Mouse (Mus musculus): ENCODE results near the gene Clec5a. TPM values are rescaled to one million over a fixed set of nuclear protein-coding genes. Genes with fewer than 3 reads are reported as not detected.

Clec5a gene
- polyA plus RNA-seq, 1 experiment from 2014 or later, result 0.64 TPM

- Histone ChIP-seq H3K9ac (ENCODE audit: low read depth, low read length) (no peak overlapping the region), H3K4me2 (ENCODE audit: low read length) (no peak overlapping the region), H3K27ac (ENCODE audit: low read depth, low read length) (no peak overlapping the region), H3K4me3 (ENCODE audit: low read length) (no peak overlapping the region), H3K9me3 (ENCODE audit: control insufficient read depth, low read length) (no peaks in the 10 kb centered on the region), H3K4me1 (ENCODE audit: control insufficient read depth, insufficient read depth, low read depth, low read length) (no peaks in the 10 kb centered on the region), H3K27me3 (replicated peaks; ENCODE audit: control insufficient read depth, insufficient read depth, low read length) (no peaks in the 10 kb centered on the region), H3K36me3 (ENCODE audit: control insufficient read depth, insufficient read depth, low read length) (no peaks in the 10 kb centered on the region)
- no peak for ATAC-seq
- WGBS, result 82% methylated on average over 3 of the region's 3 CpGs
Observed at GRCm38 (mm10) chr6:40594804-40595550, 9.4 kb upstream of the Clec5a start.

DNA sequence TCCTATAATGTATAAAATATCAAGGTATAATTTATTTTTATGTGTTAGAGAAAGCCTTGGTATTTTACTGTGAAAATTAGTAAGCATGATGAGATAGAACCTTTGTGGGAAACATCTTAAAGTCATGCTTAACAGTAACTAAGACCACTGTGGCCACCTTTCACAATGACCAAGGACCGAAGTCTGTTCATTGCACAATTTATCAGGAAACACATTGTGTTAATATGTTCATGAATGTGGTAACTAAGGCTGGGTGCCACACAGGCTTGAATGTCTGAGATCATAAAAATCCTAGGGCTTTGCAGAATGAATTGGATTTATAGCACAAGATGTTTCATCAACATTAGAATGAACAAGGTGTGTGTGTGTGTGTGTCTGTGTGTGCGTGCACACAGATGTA is 2.7 kb upstream of the Clec5a start:
- H3K36me3 ChIP-seq (ENCODE audit: control insufficient read depth, insufficient read depth, low read length), result no peaks in the 10 kb centered on the region
- H3K9me3 ChIP-seq (ENCODE audit: control insufficient read depth, low read length), result no peaks in the 10 kb centered on the region
- no peak overlapping the region for H3K27ac ChIP-seq (ENCODE audit: low read depth, low read length)
- 92% methylated on average over 2 of the region's 2 CpGs for WGBS
- no peak overlapping the region for H3K9ac ChIP-seq (ENCODE audit: low read depth, low read length)
- H3K4me1 ChIP-seq (ENCODE audit: control insufficient read depth, insufficient read depth, low read depth, low read length), result no peaks in the 10 kb centered on the region
- no peak for ATAC-seq
- no peak overlapping the region for H3K4me2 ChIP-seq (ENCODE audit: low read length)
- no peak overlapping the region for H3K4me3 ChIP-seq (ENCODE audit: low read length)
- H3K27me3 ChIP-seq (replicated peaks; ENCODE audit: control insufficient read depth, insufficient read depth, low read length), result no peaks in the 10 kb centered on the region

DNA sequence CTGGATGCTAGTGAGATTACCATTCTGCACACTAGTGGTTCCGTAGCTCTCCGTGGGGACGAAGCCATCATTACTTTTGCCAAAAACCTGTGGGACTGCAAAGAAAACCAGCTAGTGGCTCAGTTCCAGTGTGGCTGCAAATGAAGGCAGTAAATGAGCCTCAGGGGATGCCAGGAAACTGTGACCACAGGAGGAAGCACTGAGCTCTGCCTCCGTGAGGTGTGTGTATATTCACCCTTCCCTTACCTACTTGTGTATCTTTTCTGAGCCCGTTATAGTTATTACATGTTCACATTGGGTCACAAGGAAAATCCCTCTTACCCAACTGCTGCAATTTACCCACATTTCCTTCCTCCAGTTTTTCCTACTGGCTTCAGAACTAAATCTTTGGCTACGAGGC is 1.3 kb downstream of the Clec5a start:
- Histone ChIP-seq H3K4me3 (ENCODE audit: low read length) (no peak overlapping the region), H3K4me2 (ENCODE audit: low read length) (no peak overlapping the region), H3K9me3 (ENCODE audit: control insufficient read depth, low read length) (no peaks in the 10 kb centered on the region), H3K36me3 (ENCODE audit: control insufficient read depth, insufficient read depth, low read length) (no peaks in the 10 kb centered on the region), H3K27me3 (replicated peaks; ENCODE audit: control insufficient read depth, insufficient read depth, low read length) (no peaks in the 10 kb centered on the region), H3K4me1 (ENCODE audit: control insufficient read depth, insufficient read depth, low read depth, low read length) (no peaks in the 10 kb centered on the region), H3K9ac (ENCODE audit: low read depth, low read length) (no peak overlapping the region), H3K27ac (ENCODE audit: low read depth, low read length) (no peak overlapping the region)
- WGBS, result 84% methylated on average over 6 of the region's 6 CpGs
- no peak for ATAC-seq

- Histone ChIP-seq H3K9me3 (ENCODE audit: control insufficient read depth, low read length) (no peaks in the 10 kb centered on the region), H3K4me3 (ENCODE audit: low read length) (no peak overlapping the region), H3K4me2 (ENCODE audit: low read length) (no peak overlapping the region), H3K27me3 (replicated peaks; ENCODE audit: control insufficient read depth, insufficient read depth, low read length) (no peaks in the 10 kb centered on the region), H3K36me3 (ENCODE audit: control insufficient read depth, insufficient read depth, low read length) (no peaks in the 10 kb centered on the region), H3K9ac (ENCODE audit: low read depth, low read length) (no peak overlapping the region), H3K27ac (ENCODE audit: low read depth, low read length) (no peak overlapping the region), H3K4me1 (ENCODE audit: control insufficient read depth, insufficient read depth, low read depth, low read length) (no peaks in the 10 kb centered on the region)
- 85% methylated on average over 1 of the region's 1 CpGs for WGBS
- no peak for ATAC-seq
Observed at GRCm38 (mm10) chr6:40576305-40576704, 9.3 kb downstream of the Clec5a start.

GRCm38 (mm10) chr6:40573618-40574017 is 12.0 kb downstream of the Clec5a start:
- no peak for ATAC-seq
- H3K4me2 ChIP-seq (ENCODE audit: low read length), result no peak overlapping the region
- H3K4me3 ChIP-seq (ENCODE audit: low read length), result no peak overlapping the region

DNA sequence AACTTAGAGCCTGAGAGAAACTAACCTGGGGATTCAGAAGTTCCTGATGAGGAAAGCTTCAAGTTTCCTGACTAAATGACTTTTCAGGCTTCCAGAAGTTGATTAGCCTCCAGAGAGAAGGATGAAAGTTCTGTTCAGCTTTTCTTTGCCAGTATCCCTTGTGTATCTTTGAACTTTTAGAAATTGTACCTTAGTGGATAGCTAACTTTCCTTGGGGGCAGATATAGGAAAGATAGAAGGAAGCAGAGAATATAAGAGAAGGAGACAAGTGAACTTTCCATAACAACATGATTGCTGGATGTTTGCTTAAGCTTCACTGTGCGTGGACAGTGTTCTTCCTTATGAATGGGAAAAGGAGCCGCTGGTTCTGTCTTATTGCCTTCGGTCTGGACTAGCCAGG is 16.4 kb downstream of the Clec5a start, which contains the start of gene Olfr460:
Gene Olfr460, plus strand, starts transcription at position 301 of the 400 bp plus-strand sequence.
- no peaks in the 10 kb centered on the region for H3K27me3 ChIP-seq (replicated peaks; ENCODE audit: control insufficient read depth, insufficient read depth, low read length)
- ATAC-seq, result no peak
- H3K9me3 ChIP-seq (ENCODE audit: control insufficient read depth, low read length), result no peaks in the 10 kb centered on the region
- H3K27ac ChIP-seq (ENCODE audit: low read depth, low read length), result no peak within 1 kb of the TSS
- H3K36me3 ChIP-seq (ENCODE audit: control insufficient read depth, insufficient read depth, low read length), result no peaks in the 10 kb centered on the region
- no peaks in the 10 kb centered on the region for H3K4me1 ChIP-seq (ENCODE audit: control insufficient read depth, insufficient read depth, low read depth, low read length)
- WGBS, result 94% methylated on average over 3 of the region's 3 CpGs
- H3K4me3 ChIP-seq (ENCODE audit: low read length), result no peak within 1 kb of the TSS
- H3K9ac ChIP-seq (ENCODE audit: low read depth, low read length), result no peak within 1 kb of the TSS
- H3K4me2 ChIP-seq (ENCODE audit: low read length), result no peak within 1 kb of the TSS

More at GRCm38 (mm10) chr6:40573618-40574017, 12.0 kb downstream of the Clec5a start:
- H3K27ac ChIP-seq (ENCODE audit: low read depth, low read length), result no peak overlapping the region
- no peak overlapping the region for H3K9ac ChIP-seq (ENCODE audit: low read depth, low read length)
- H3K36me3 ChIP-seq (ENCODE audit: control insufficient read depth, insufficient read depth, low read length), result no peaks in the 10 kb centered on the region
- no peaks in the 10 kb centered on the region for H3K9me3 ChIP-seq (ENCODE audit: control insufficient read depth, low read length)
- 77% methylated on average over 3 of the region's 3 CpGs for WGBS
- no peaks in the 10 kb centered on the region for H3K27me3 ChIP-seq (replicated peaks; ENCODE audit: control insufficient read depth, insufficient read depth, low read length)
- no peaks in the 10 kb centered on the region for H3K4me1 ChIP-seq (ENCODE audit: control insufficient read depth, insufficient read depth, low read depth, low read length)

GRCm38 (mm10) chr6:40554950-40555349 is 30.7 kb downstream of the Clec5a start, which contains the start of gene Olfr461:
Gene Olfr461 (minus strand): TSS chr6:40555050.
- 73% methylated on average over 2 of the region's 2 CpGs for WGBS
- Histone ChIP-seq H3K27me3 (replicated peaks; ENCODE audit: control insufficient read depth, insufficient read depth, low read length) (no peaks in the 10 kb centered on the region), H3K4me3 (ENCODE audit: low read length) (no peak within 1 kb of the TSS), H3K4me1 (ENCODE audit: control insufficient read depth, insufficient read depth, low read depth, low read length) (no peaks in the 10 kb centered on the region), H3K9me3 (ENCODE audit: control insufficient read depth, low read length) (no peaks in the 10 kb centered on the region), H3K4me2 (ENCODE audit: low read length) (no peak within 1 kb of the TSS), H3K36me3 (ENCODE audit: control insufficient read depth, insufficient read depth, low read length) (no peaks in the 10 kb centered on the region), H3K9ac (ENCODE audit: low read depth, low read length) (no peak within 1 kb of the TSS), H3K27ac (ENCODE audit: low read depth, low read length) (no peak within 1 kb of the TSS)
- ATAC-seq, result no peak

GRCm38 (mm10) chr6:40544690-40545089 is 40.9 kb downstream of the Clec5a start:
- Histone ChIP-seq H3K27me3 (replicated peaks; ENCODE audit: control insufficient read depth, insufficient read depth, low read length) (no peaks in the 10 kb centered on the region), H3K27ac (ENCODE audit: low read depth, low read length) (no peak overlapping the region), H3K9me3 (ENCODE audit: control insufficient read depth, low read length) (no peaks in the 10 kb centered on the region), H3K4me1 (ENCODE audit: control insufficient read depth, insufficient read depth, low read depth, low read length) (no peaks in the 10 kb centered on the region), H3K4me2 (ENCODE audit: low read length) (no peak overlapping the region), H3K4me3 (ENCODE audit: low read length) (no peak overlapping the region), H3K36me3 (ENCODE audit: control insufficient read depth, insufficient read depth, low read length) (no peaks in the 10 kb centered on the region), H3K9ac (ENCODE audit: low read depth, low read length) (no peak overlapping the region)
- 81% methylated on average over 10 of the region's 10 CpGs for WGBS
- ATAC-seq, result no peak
